Mouse (Mus musculus) limb, embryonic 11.5 days (tissue): ENCODE measurements around the gene Rab36. TPM values are rescaled to one million over a fixed set of nuclear protein-coding genes. Genes with fewer than 3 reads are reported as not detected.

Source experiments
- ATAC-seq: fragments of 200-750 bp; cut with Nextera tagmentation; 2 replicates; pipeline ENCODE4 v1.8.0; 2017; ENCODE audit warnings: low read depth; ENCODE audit not compliant: insufficient number of reproducible peaks, low FRiP score, low TSS enrichment
- DNase-seq: peaks from one replicate; pipeline ENCODE4 v3.0.0-alpha.2; 2015; ENCODE audit warnings: low spot score
- H3K27ac ChIP-seq: fragments of 300-500 bp; sonication (generic); replicated peaks from 2 replicates; pipeline ENCODE4 v1.5.1; 2014; ENCODE audit warnings: low read depth, mild to moderate bottlenecking, low read length
- H3K27me3 ChIP-seq: fragments of 300-500 bp; sonication (generic); 2 replicates; pipeline ENCODE4 v1.6.1; 2014; ENCODE audit warnings: mild to moderate bottlenecking, low read length, mixed read lengths; ENCODE audit not compliant: control insufficient read depth, insufficient read depth
- H3K36me3 ChIP-seq: fragments of 300-500 bp; sonication (generic); 2 replicates; pipeline ENCODE4 v1.6.1; 2014; ENCODE audit warnings: mild to moderate bottlenecking, low read length, moderate library complexity, mixed read lengths; ENCODE audit not compliant: control insufficient read depth, insufficient read depth
- H3K4me1 ChIP-seq: fragments of 300-500 bp; sonication (generic); 2 replicates; pipeline ENCODE4 v1.6.1; 2014; ENCODE audit warnings: low read length, mixed read lengths; ENCODE audit not compliant: control insufficient read depth, insufficient read depth
- H3K4me2 ChIP-seq: fragments of 300-500 bp; sonication (generic); 2 replicates; pipeline ENCODE4 v1.6.1; 2014; ENCODE audit warnings: low read depth, mild to moderate bottlenecking, moderate library complexity; ENCODE audit not compliant: severe bottlenecking
- H3K4me3 ChIP-seq: fragments of 300-500 bp; sonication (generic); 2 replicates; pipeline ENCODE4 v1.5.1; 2014; ENCODE audit warnings: low read depth, low read length
- H3K9ac ChIP-seq: fragments of 300-500 bp; sonication (generic); 2 replicates; pipeline ENCODE4 v1.6.1; 2014; ENCODE audit warnings: mild to moderate bottlenecking, low read length
- H3K9me3 ChIP-seq: fragments of 300-500 bp; sonication (generic); 2 replicates; pipeline ENCODE4 v1.6.1; 2016; ENCODE audit warnings: low read length; ENCODE audit not compliant: control insufficient read depth
- whole genome bisulfite sequencing: fragments of 180-500 bp; shearing (Covaris S2); extraction: QIAGEN DNeasy Blood & Tissue Kit; methylation state at CpG from one replicate; pipeline ENCODE4 v1.1.7; 2014; 5-methylcytosine and 5-hydroxymethylcytosine counted together
- polyA plus RNA-seq: library from polyadenylated mRNA; unstranded; fragments of >200 nt; fragmentation: Nextera tagmentation; extraction: Ambion mirVana; gene quantifications from 2 replicates; pipeline ENCODE4 v1.2.1, GENCODE M21; 2014

The Rab36 gene
- polyA plus RNA-seq, 1 experiment from 2014 or later, result 12.8 TPM

GRCm38 (mm10) chr10:75051364-75052074 is 14.7 kb downstream of the Rab36 start:
- H3K27me3 ChIP-seq, result no peaks in the 10 kb centered on the region
- no peak for DNase-seq
- no peaks in the 10 kb centered on the region for H3K4me1 ChIP-seq
- WGBS, result 96% methylated on average over 21 of the region's 21 CpGs
- no peaks in the 10 kb centered on the region for H3K36me3 ChIP-seq
- H3K4me2 ChIP-seq, result no peak overlapping the region
- no peak overlapping the region for H3K4me3 ChIP-seq
- no peak overlapping the region for H3K27ac ChIP-seq
- no peak for ATAC-seq
- H3K9ac ChIP-seq, result no peak overlapping the region
- H3K9me3 ChIP-seq, result no peaks in the 10 kb centered on the region

GRCm38 (mm10) chr10:75052902-75053301 is 16.0 kb downstream of the Rab36 start:
- H3K27me3 ChIP-seq, result no peaks in the 10 kb centered on the region
- H3K9ac ChIP-seq, result no peak overlapping the region
- no peak overlapping the region for H3K4me2 ChIP-seq
- no peaks in the 10 kb centered on the region for H3K4me1 ChIP-seq
- H3K36me3 ChIP-seq, result no peaks in the 10 kb centered on the region
- H3K27ac ChIP-seq, result no peak overlapping the region
- 80% methylated on average over 8 of the region's 8 CpGs for WGBS
- ATAC-seq (no peak), DNase-seq (no peak)
- no peak overlapping the region for H3K4me3 ChIP-seq
- H3K9me3 ChIP-seq, result no peaks in the 10 kb centered on the region

GRCm38 (mm10) chr10:75053655-75054054 is 16.8 kb downstream of the Rab36 start:
- Histone ChIP-seq H3K4me2 (no peak overlapping the region), H3K36me3 (no peaks in the 10 kb centered on the region), H3K27ac (no peak overlapping the region), H3K9ac (no peak overlapping the region), H3K4me1 (no peaks in the 10 kb centered on the region), H3K9me3 (no peaks in the 10 kb centered on the region), H3K27me3 (no peaks in the 10 kb centered on the region), H3K4me3 (no peak overlapping the region)
- no peak for DNase-seq
- no peak for ATAC-seq
- 88% methylated on average over 4 of the region's 4 CpGs for WGBS

GRCm38 (mm10) chr10:75054125-75054524 is 17.3 kb downstream of the Rab36 start:
- ATAC-seq, result no peak
- Histone ChIP-seq H3K4me3 (no peak overlapping the region), H3K9ac (no peak overlapping the region), H3K4me2 (no peak overlapping the region), H3K36me3 (no peaks in the 10 kb centered on the region), H3K4me1 (no peaks in the 10 kb centered on the region), H3K9me3 (no peaks in the 10 kb centered on the region), H3K27ac (no peak overlapping the region), H3K27me3 (no peaks in the 10 kb centered on the region)
- WGBS, result 78% methylated on average over 6 of the region's 6 CpGs
- DNase-seq, result no peak

GRCm38 (mm10) chr10:75055672-75056071 is 18.8 kb downstream of the Rab36 start:
- Histone ChIP-seq H3K4me2 (no peak overlapping the region), H3K4me3 (no peak overlapping the region), H3K4me1 (peaks cover 6% of the 10 kb centered on the region; the same call in 1 of the 2 replicates), H3K27me3 (no peaks in the 10 kb centered on the region), H3K36me3 (no peaks in the 10 kb centered on the region), H3K9me3 (no peaks in the 10 kb centered on the region), H3K27ac (no peak overlapping the region), H3K9ac (no peak overlapping the region)
- no peak for ATAC-seq
- 79% methylated on average over 5 of the region's 5 CpGs for WGBS
- DNase-seq, result no peak

GRCm38 (mm10) chr10:75056255-75056654 is 19.4 kb downstream of the Rab36 start:
- no peak for DNase-seq
- no peaks in the 10 kb centered on the region for H3K27me3 ChIP-seq
- H3K4me1 ChIP-seq, result peaks cover 6% of the 10 kb centered on the region; the same call in 1 of the 2 replicates
- H3K9me3 ChIP-seq, result no peaks in the 10 kb centered on the region
- no peak overlapping the region for H3K9ac ChIP-seq
- no peak for ATAC-seq
- H3K4me3 ChIP-seq, result no peak overlapping the region
- H3K4me2 ChIP-seq, result no peak overlapping the region
- 33% methylated on average over 4 of the region's 4 CpGs for WGBS
- no peak overlapping the region for H3K27ac ChIP-seq
- no peaks in the 10 kb centered on the region for H3K36me3 ChIP-seq

GRCm38 (mm10) chr10:75058336-75058735 is 21.5 kb downstream of the Rab36 start:
- 88% methylated on average over 8 of the region's 8 CpGs for WGBS
- Histone ChIP-seq H3K36me3 (no peaks in the 10 kb centered on the region), H3K4me3 (no peak overlapping the region), H3K4me2 (no peak overlapping the region), H3K27ac (no peak overlapping the region), H3K9ac (no peak overlapping the region), H3K9me3 (no peaks in the 10 kb centered on the region), H3K4me1 (peaks cover 25% of the 10 kb centered on the region), H3K27me3 (0 out of 2 replicates have a peak, but pooled peaks cover 2% of the 10 kb centered on the region)
- DNase-seq (no peak), ATAC-seq (no peak)

GRCm38 (mm10) chr10:75058761-75059395 is 22.0 kb downstream of the Rab36 start:
- H3K27ac ChIP-seq, result no peak overlapping the region
- H3K4me1 ChIP-seq, result peaks cover 30% of the 10 kb centered on the region
- ATAC-seq (no peak), DNase-seq (no peak)
- 0 out of 2 replicates have a peak, but pooled peaks cover 2% of the 10 kb centered on the region for H3K27me3 ChIP-seq
- no peak overlapping the region for H3K4me2 ChIP-seq
- WGBS, result 35% methylated on average over 9 of the region's 9 CpGs
- no peaks in the 10 kb centered on the region for H3K36me3 ChIP-seq
- no peak overlapping the region for H3K4me3 ChIP-seq
- no peak overlapping the region for H3K9ac ChIP-seq
- no peaks in the 10 kb centered on the region for H3K9me3 ChIP-seq
